ENCODE assay signal across 7 mouse cellular contexts in the genomic region with DNA sequence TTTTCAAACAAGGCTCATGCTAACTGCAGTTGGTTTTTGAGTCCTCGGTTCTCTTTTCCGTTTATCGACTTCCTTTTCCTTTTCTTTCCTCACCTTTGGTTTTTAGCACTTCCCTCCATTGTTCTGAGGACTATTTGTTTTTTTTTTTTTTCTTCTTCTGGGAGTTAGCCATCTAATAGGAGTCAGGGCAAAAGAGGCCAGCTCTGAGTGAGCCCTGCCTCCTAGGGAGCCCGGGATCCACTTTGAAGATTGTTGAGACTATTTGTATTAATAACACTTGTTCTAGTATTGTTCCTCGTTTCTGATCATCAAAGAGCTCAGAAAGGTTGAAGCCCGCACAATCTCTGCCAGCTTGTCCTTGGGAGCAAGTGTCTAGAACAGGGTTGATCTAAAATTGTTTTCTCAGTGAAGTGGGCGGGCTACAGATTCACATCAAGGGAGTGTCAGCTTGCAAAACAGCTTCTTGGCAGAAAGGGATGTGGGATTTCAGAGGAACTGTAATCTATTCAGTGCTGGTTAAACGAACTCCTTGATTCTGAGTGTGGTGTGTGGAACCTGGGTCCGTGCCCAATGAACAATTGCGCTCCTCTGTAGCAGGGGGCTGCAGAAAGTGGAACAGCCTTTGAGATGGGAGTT.
DNase-seq lines count a peak whose midpoint lies in the region; ATAC-seq and TF ChIP-seq lines count a peak whose summit lies in the region.

No protein-coding gene starts in this region.

- WGBS in midbrain, postnatal 0 days: 60% methylated on average over 10 of the region's 10 CpGs
- 60% methylated on average over 10 of the region's 10 CpGs for WGBS in midbrain, embryonic 16.5 days
- WGBS in liver, embryonic 16.5 days (ENCODE audit: insufficient replicate concordance): 14% methylated on average over 10 of the region's 10 CpGs

- H3K9ac ChIP-seq in midbrain, postnatal 0 days (replicated peaks; ENCODE audit: low read length, poor library complexity, severe bottlenecking): no peak overlapping the region
- no peak overlapping the region for H3K9ac ChIP-seq in midbrain, embryonic 16.5 days (ENCODE audit: low read depth, low read length)
- H3K9ac ChIP-seq in liver, embryonic 16.5 days (ENCODE audit: low read depth, low read length): peak overlapping the region; percentile 61

- no peak for ATAC-seq in midbrain, postnatal 0 days (ENCODE audit: low FRiP score)
- no peak for ATAC-seq in midbrain, embryonic 16.5 days
- peak; percentile 72 for ATAC-seq in erythroid progenitor cell, adult 5-6 weeks (replicated peaks; ENCODE audit: low FRiP score, poor library complexity, severe bottlenecking)
- peak; percentile 58 for ATAC-seq in liver, embryonic 16.5 days (ENCODE audit: low read depth)

- no peaks in the 10 kb centered on the region for H3K27me3 ChIP-seq in midbrain, postnatal 0 days (ENCODE audit: insufficient read depth, low read length)
- no peaks in the 10 kb centered on the region for H3K27me3 ChIP-seq in midbrain, embryonic 16.5 days (ENCODE audit: control insufficient read depth, insufficient read depth, low read depth, low read length)
- H3K27me3 ChIP-seq in liver, embryonic 16.5 days (ENCODE audit: control insufficient read depth, insufficient read depth, low read depth, low read length): no peaks in the 10 kb centered on the region

- 0 out of 2 replicates have a peak overlapping the region, but pooled peaks have one; percentile 12 for H3K27ac ChIP-seq in midbrain, postnatal 0 days (ENCODE audit: low read depth, low read length)
- H3K27ac ChIP-seq in midbrain, embryonic 16.5 days (ENCODE audit: low read length): no peak overlapping the region
- peak overlapping the region; percentile 83 for H3K27ac ChIP-seq in liver, embryonic 16.5 days (ENCODE audit: low read length)

- H3K4me2 ChIP-seq in midbrain, postnatal 0 days (ENCODE audit: low read depth, low read length, poor library complexity, severe bottlenecking): no peak overlapping the region
- H3K4me2 ChIP-seq in midbrain, embryonic 16.5 days (ENCODE audit: low read length): no peak overlapping the region
- peak overlapping the region; percentile 73 for H3K4me2 ChIP-seq in liver, embryonic 16.5 days (ENCODE audit: low read depth, low read length)

- H3K4me1 ChIP-seq in midbrain, postnatal 0 days (ENCODE audit: insufficient read depth, low read length): no peaks in the 10 kb centered on the region
- H3K4me1 ChIP-seq in midbrain, embryonic 16.5 days (ENCODE audit: control insufficient read depth, insufficient read depth, low read length): peaks cover 7% of the 10 kb centered on the region
- H3K4me1 ChIP-seq in liver, embryonic 16.5 days (ENCODE audit: control insufficient read depth, low read depth, low read length): peaks cover 24% of the 10 kb centered on the region

- no peaks in the 10 kb centered on the region for H3K9me3 ChIP-seq in midbrain, postnatal 0 days (ENCODE audit: low read length)
- H3K9me3 ChIP-seq in midbrain, embryonic 16.5 days (replicated peaks; ENCODE audit: control insufficient read depth, low read length, poor library complexity, severe bottlenecking): no peaks in the 10 kb centered on the region
- no peaks in the 10 kb centered on the region for H3K9me3 ChIP-seq in liver, embryonic 16.5 days (replicated peaks; ENCODE audit: control insufficient read depth, low read length)

- peak; percentile 55 for DNase-seq in midbrain, postnatal 0 days (ENCODE audit: low spot score)
- DNase-seq in heart, postnatal 14 days: peak; percentile 15 to 24
- peak; percentile 55 for DNase-seq in telencephalon, adult 2 months (ENCODE audit: low read depth, low spot score)
- no peak for DNase-seq in cerebellum, adult 11-12 months

- H3K36me3 ChIP-seq in midbrain, postnatal 0 days (ENCODE audit: insufficient read depth, low read length): no peaks in the 10 kb centered on the region
- H3K36me3 ChIP-seq in midbrain, embryonic 16.5 days (ENCODE audit: control insufficient read depth, insufficient read depth, low read length): no peaks in the 10 kb centered on the region
- no peaks in the 10 kb centered on the region for H3K36me3 ChIP-seq in liver, embryonic 16.5 days (ENCODE audit: control insufficient read depth, insufficient read depth)

- intact Hi-C loops in heart, postnatal 14 days (cut with DNase I): loop anchor here (10.0 kb wide), 1 partner anchor 173 kb away; a partner anchor contains a TSS

- H3K4me3 ChIP-seq in midbrain, postnatal 0 days (ENCODE audit: low read depth, low read length): no peak overlapping the region
- no peak overlapping the region for H3K4me3 ChIP-seq in midbrain, embryonic 16.5 days (ENCODE audit: low read depth, low read length)
- H3K4me3 ChIP-seq in liver, embryonic 16.5 days (ENCODE audit: low read depth, low read length): peak overlapping the region; percentile 46

- no peak for TF ChIP-seq CTCF in midbrain, postnatal 0 days (IDR thresholded peaks at IDR 0.05)

Comparison
In these comparisons a context has a peak if more than half of its experiments do, and no peak if none do; other contexts are left out.
1. ATAC-seq: peak in erythroid progenitor cell, adult 5-6 weeks (single experiment) and liver, embryonic 16.5 days (single experiment); none in midbrain, postnatal 0 days (single experiment) and midbrain, embryonic 16.5 days (single experiment).